Mouse (Mus musculus) heart, adult 2 months (tissue): ENCODE measurements around the gene Srp68.

ENCODE experiments used
- CTCF ChIP-seq: fragments of 200-600 bp; IDR thresholded peaks from 2 replicates; pipeline ENCODE4 v1.8.1; 2022; ENCODE audit warnings: antibody characterized with exemption, mild to moderate bottlenecking, moderate library complexity
- POLR2A ChIP-seq: fragments of 200-500 bp; IDR thresholded peaks from 2 replicates; pipeline ENCODE4 v1.6.1; 2011; ENCODE audit warnings: mild to moderate bottlenecking, low read depth, low read length, control low read depth; ENCODE audit not compliant: insufficient read depth

DNA sequence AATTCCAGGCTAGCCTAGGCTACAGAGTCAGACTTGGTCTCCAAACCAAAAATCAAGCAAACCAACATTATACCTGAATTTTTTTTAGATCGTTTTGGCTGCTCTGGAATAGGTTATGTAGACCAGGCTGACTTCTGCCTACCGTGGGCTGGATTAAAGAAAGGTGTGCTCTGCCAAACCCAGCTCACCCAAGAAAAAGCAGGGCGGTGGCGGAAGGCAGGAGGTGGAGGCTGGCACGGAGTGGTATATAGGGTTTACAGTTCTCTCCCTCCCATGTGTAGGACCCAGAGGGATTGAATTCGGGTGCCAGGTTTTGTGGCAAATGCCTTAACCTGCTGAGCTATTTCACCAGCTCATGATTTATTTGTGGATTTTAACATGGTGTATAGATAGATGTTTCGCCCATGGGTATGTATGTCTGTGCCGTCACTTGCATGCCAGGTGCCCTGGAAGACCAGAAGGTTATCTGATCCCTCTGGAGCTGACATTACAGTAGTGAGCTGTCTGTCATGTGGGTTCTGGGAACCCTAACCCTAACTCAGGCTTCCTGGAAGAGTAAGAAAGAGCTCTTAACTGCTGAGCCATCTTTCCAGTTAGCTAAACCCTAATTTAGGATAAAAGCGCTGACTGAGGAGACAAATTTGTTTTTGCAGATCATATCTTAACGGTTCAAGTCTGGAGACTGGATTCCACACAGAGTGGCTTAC lies 33.2 kb upstream of the Srp68 start, which contains the start of gene Exoc7:
- TF ChIP-seq CTCF, result no peak
- TF ChIP-seq POLR2A, result no peak
